Mouse (Mus musculus) MEL (cell line): ENCODE results near the gene Rabep1.

Source experiments
- GABPA ChIP-seq: IDR thresholded peaks from 2 replicates; pipeline ENCODE4 v1.6.1; 2012; ENCODE audit warnings: low read depth, mild to moderate bottlenecking, inconsistent platforms, low read length, improper control_type of control experiment, moderate library complexity
- RAD21 ChIP-seq: IDR thresholded peaks from 2 replicates; pipeline ENCODE4 v1.6.1; 2011; ENCODE audit warnings: mild to moderate bottlenecking, low read depth, low read length, improper control_type of control experiment

DNA sequence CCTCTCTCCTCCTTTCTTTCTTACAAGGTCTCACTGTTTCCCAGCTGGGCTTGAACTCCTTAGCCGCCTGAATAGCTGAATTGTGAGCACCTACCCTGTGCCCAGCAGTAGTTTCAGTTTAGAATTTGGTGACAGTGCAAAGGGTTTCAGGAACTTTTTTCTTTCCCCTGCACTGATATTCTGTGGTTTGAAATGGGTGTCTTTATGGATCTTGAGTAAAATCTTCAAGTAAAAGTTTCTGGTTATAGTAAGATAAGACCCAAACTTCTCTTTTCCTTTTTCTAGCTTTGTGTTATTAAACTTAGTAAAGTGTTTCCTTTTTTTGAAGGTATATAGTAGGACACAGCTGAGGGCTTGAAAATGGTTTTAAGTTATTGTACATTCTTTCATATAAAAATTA is 26.5 kb downstream of the Rabep1 start:
- TF ChIP-seq GABPA (no peak), RAD21 (no peak)
